In the genomic region with DNA sequence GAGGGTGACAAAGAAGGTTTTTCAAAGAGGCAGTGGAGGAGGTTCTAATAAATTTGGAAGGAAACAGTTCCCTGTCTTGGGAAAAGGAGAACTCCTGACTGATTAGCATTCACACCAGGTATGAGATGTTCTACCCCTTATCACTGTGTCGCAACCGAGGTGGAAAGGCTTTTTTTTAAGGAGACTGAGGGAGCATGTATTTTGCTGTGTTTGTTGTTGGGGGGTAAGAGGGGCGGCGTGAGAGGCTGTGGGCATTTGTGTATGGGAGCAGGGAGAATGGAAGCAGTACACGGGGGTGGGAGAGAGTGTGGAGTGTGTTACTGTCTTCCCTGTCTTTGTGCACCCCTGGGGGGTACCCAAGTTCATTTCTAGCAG, we compare ENCODE assay signal across 8 mouse cellular contexts.
DNase-seq lines count a peak whose midpoint lies in the region; ATAC-seq lines count a peak whose summit lies in the region.

No protein-coding gene starts in this region.

- no peaks in the 10 kb centered on the region for H3K9me3 ChIP-seq in heart, embryonic 11.5 days (replicated peaks; ENCODE audit: control insufficient read depth, low read length)
- no peaks in the 10 kb centered on the region for H3K9me3 ChIP-seq in liver, embryonic 15.5 days (replicated peaks)

- H3K36me3 ChIP-seq in heart, embryonic 11.5 days (ENCODE audit: control insufficient read depth, insufficient read depth, low read length), result no peaks in the 10 kb centered on the region
- no peaks in the 10 kb centered on the region for H3K36me3 ChIP-seq in liver, embryonic 15.5 days (replicated peaks)

- WGBS in heart, embryonic 11.5 days (ENCODE audit: insufficient replicate concordance), result 4% methylated on average over 5 of the region's 5 CpGs
- 1% methylated on average over 5 of the region's 5 CpGs for WGBS in liver, embryonic 15.5 days (ENCODE audit: insufficient replicate concordance)

- peaks cover 14% of the 10 kb centered on the region for H3K4me1 ChIP-seq in heart, embryonic 11.5 days (ENCODE audit: control insufficient read depth, insufficient read depth, low read length)
- H3K4me1 ChIP-seq in brown adipose tissue, adult 24 weeks (ENCODE audit: control insufficient read depth, insufficient read depth, insufficient read length, low read length), result peaks cover 35% of the 10 kb centered on the region
- no peaks in the 10 kb centered on the region for H3K4me1 ChIP-seq in liver, embryonic 15.5 days (replicated peaks)

- H3K9ac ChIP-seq in heart, embryonic 11.5 days (ENCODE audit: low read depth, low read length), result peak overlapping the region; percentile 75
- no peak overlapping the region for H3K9ac ChIP-seq in liver, embryonic 15.5 days

- no peaks in the 10 kb centered on the region for H3K27me3 ChIP-seq in heart, embryonic 11.5 days (ENCODE audit: control insufficient read depth, insufficient read depth, low read length)
- H3K27me3 ChIP-seq in liver, embryonic 15.5 days, result peaks cover 15% of the 10 kb centered on the region

- peak overlapping the region; percentile 84 for H3K27ac ChIP-seq in heart, embryonic 11.5 days (ENCODE audit: low read depth, low read length)
- peak overlapping the region; percentile 55 for H3K27ac ChIP-seq in brown adipose tissue, adult 24 weeks (replicated peaks; ENCODE audit: low read depth, low read length)
- H3K27ac ChIP-seq in liver, embryonic 15.5 days (replicated peaks), result no peak overlapping the region

- intact Hi-C loops in heart, postnatal 14 days (cut with DNase I), result loop anchor here (5.0 kb wide), 1 partner anchor 36 kb away; no protein-coding TSS in a partner anchor

- H3K4me3 ChIP-seq in heart, embryonic 11.5 days (ENCODE audit: low read depth, low read length), result peak overlapping the region; percentile 47
- H3K4me3 ChIP-seq in brown adipose tissue, adult 24 weeks (ENCODE audit: insufficient read depth, low read depth, low read length), result peak overlapping the region; percentile 21
- no peak overlapping the region for H3K4me3 ChIP-seq in liver, embryonic 15.5 days (replicated peaks)

- H3K4me2 ChIP-seq in heart, embryonic 11.5 days, result peak overlapping the region; percentile 71
- H3K4me2 ChIP-seq in liver, embryonic 15.5 days, result 0 out of 2 replicates have a peak overlapping the region, but pooled peaks have one; percentile 20

- no peak for ATAC-seq in heart, embryonic 11.5 days (replicated peaks; ENCODE audit: insufficient number of reproducible peaks, low FRiP score, low TSS enrichment)
- ATAC-seq in liver, embryonic 15.5 days (ENCODE audit: insufficient read depth), result no peak

- no peak for DNase-seq in heart, postnatal 14 days
- peak; percentile 3 for DNase-seq in forelimb bud, embryonic 11.5 days (ENCODE audit: low read depth, low spot score)
- DNase-seq in spleen, postnatal 14 days (ENCODE audit: low spot score in 2 of 2), result no peak
- no peak for DNase-seq in layer of hippocampus, postnatal 14 days (ENCODE audit: low spot score in 2 of 2)
- DNase-seq in spleen, postnatal 10 days (ENCODE audit: low spot score in 2 of 2), result no peak
